Mouse (Mus musculus) liver, postnatal 0 days (tissue): ENCODE data around the gene Hcn3.

Experiments used
- CTCF ChIP-seq: sonication (generic); IDR thresholded peaks from 2 replicates; pipeline ENCODE4 v1.5.1; 2016; ENCODE audit warnings: antibody characterized with exemption, low read depth
- EP300 ChIP-seq: IDR thresholded peaks from 2 replicates; pipeline ENCODE4 v1.6.1; 2016; ENCODE audit warnings: antibody characterized with exemption, low read depth, mild to moderate bottlenecking

DNA sequence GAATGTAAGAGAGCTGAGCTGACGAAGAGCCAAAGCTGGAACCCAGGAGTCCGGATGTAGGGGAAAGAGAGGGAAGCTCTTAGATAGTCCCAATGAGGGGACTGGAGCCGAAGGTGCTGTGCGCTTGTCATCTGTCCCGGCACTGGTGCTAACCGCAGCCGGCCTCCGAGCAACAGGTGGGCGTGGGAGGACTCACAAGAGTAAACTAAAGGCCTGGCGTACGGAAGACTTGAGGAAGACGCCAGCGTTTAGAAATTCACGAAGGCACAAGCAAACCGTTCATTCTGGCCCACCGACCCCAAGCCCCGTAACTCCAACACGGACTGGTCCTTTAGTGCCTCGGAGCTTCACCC, 58.6 kb downstream of the Hcn3 start:
- TF ChIP-seq CTCF, result no peak
- no peak for TF ChIP-seq EP300
